In genomic region chr10:125317317-125317716, GRCm38 (mm10) we compare ENCODE assay signal across 10 mouse cellular contexts.
DNase-seq lines count a peak whose midpoint lies in the region; ATAC-seq and TF ChIP-seq lines count a peak whose summit lies in the region.
"Had no signal": no experiment of that assay in that cellular context is flagged by ENCODE, and none has a peak within 500 bp of the region (broad histone marks: within the 10 kb centered on the region; RNA-seq: fewer than 3 reads in every experiment).

No protein-coding gene starts in this region.

- peak; percentile 3 for DNase-seq in CD4-positive, CD25-positive, alpha-beta regulatory T cell, adult 2 months (ENCODE audit: low read depth, low spot score)
- peak; percentile 63 for DNase-seq in kidney, postnatal 0 days (ENCODE audit: low spot score)
- no peak for DNase-seq in kidney, postnatal 25 days
- peak; percentile 19 to 23 for DNase-seq in B cell, adult 2 months
- peak; percentile 70 for DNase-seq in lung, embryonic 14.5 days
- no peak for DNase-seq in urinary bladder, adult 18-20 months (ENCODE audit: low spot score in 2 of 2)
- no peak for DNase-seq in cerebellum, adult 11-12 months

- no peak for ATAC-seq in CD4-positive, CD25-positive, alpha-beta regulatory T cell, adult 4 months
- ATAC-seq in kidney, postnatal 0 days (replicated peaks; ENCODE audit: low FRiP score, low read depth), result no peak
- ATAC-seq in lung, embryonic 14.5 days (ENCODE audit: insufficient read depth), result peak; percentile 50; the same call in 1 of the 2 replicates

- H3K27me3 ChIP-seq in kidney, postnatal 0 days (ENCODE audit: insufficient read depth, low read length), result no peaks in the 10 kb centered on the region
- no peaks in the 10 kb centered on the region for H3K27me3 ChIP-seq in lung, embryonic 14.5 days (ENCODE audit: insufficient read depth, low read length)
- H3K27me3 ChIP-seq: hindbrain, embryonic 15.5 days had no signal

- H3K9ac ChIP-seq in kidney, postnatal 0 days (ENCODE audit: low read depth, low read length), result no peak overlapping the region
- H3K9ac ChIP-seq in lung, embryonic 14.5 days, result no peak overlapping the region
- H3K9ac ChIP-seq: hindbrain, embryonic 15.5 days had no signal

- H3K9me3 ChIP-seq in kidney, postnatal 0 days (replicated peaks; ENCODE audit: low read length), result no peaks in the 10 kb centered on the region
- no peaks in the 10 kb centered on the region for H3K9me3 ChIP-seq in lung, embryonic 14.5 days (ENCODE audit: low read depth, low read length)
- H3K9me3 ChIP-seq: hindbrain, embryonic 15.5 days had no signal

- no peak overlapping the region for H3K27ac ChIP-seq in kidney, postnatal 0 days
- no peak overlapping the region for H3K27ac ChIP-seq in lung, embryonic 14.5 days (ENCODE audit: low read depth)
- H3K27ac ChIP-seq: hindbrain, embryonic 15.5 days had no signal

- H3K4me3 ChIP-seq in kidney, postnatal 0 days (replicated peaks; ENCODE audit: low read depth, low read length), result no peak overlapping the region
- no peak overlapping the region for H3K4me3 ChIP-seq in lung, embryonic 14.5 days (ENCODE audit: low read depth, low read length)
- H3K4me3 ChIP-seq: hindbrain, embryonic 15.5 days; myocyte had no signal

- H3K4me2 ChIP-seq in kidney, postnatal 0 days (ENCODE audit: low read length), result no peak overlapping the region
- no peak overlapping the region for H3K4me2 ChIP-seq in lung, embryonic 14.5 days
- H3K4me2 ChIP-seq: hindbrain, embryonic 15.5 days had no signal

- WGBS in kidney, postnatal 0 days, result 36% methylated on average over 6 of the region's 6 CpGs
- WGBS in lung, embryonic 14.5 days, result 31% methylated on average over 6 of the region's 6 CpGs

- no peaks in the 10 kb centered on the region for H3K36me3 ChIP-seq in kidney, postnatal 0 days (ENCODE audit: insufficient read depth, low read length)
- no peaks in the 10 kb centered on the region for H3K36me3 ChIP-seq in lung, embryonic 14.5 days (ENCODE audit: insufficient read depth)
- H3K36me3 ChIP-seq: hindbrain, embryonic 15.5 days had no signal

- H3K4me1 ChIP-seq in kidney, postnatal 0 days (replicated peaks; ENCODE audit: insufficient read depth, low read length), result no peaks in the 10 kb centered on the region
- H3K4me1 ChIP-seq in lung, embryonic 14.5 days (ENCODE audit: insufficient read depth), result no peaks in the 10 kb centered on the region
- H3K4me1 ChIP-seq: hindbrain, embryonic 15.5 days had no signal

- peak; percentile 38; the same call in 1 of the 2 replicates for TF ChIP-seq CTCF in kidney, postnatal 0 days (IDR thresholded peaks at IDR 0.05; ENCODE audit: low read depth)
- peak; percentile 53 for TF ChIP-seq CTCF in lung, embryonic 14.5 days (IDR thresholded peaks at IDR 0.05; ENCODE audit: low read depth)

Comparison
In these comparisons a context has a peak if more than half of its experiments do, and no peak if none do; other contexts are left out.
1. DNase-seq: peak in CD4-positive, CD25-positive, alpha-beta regulatory T cell, adult 2 months (single experiment), kidney, postnatal 0 days (single experiment), B cell, adult 2 months (2 of 2) and lung, embryonic 14.5 days (single experiment); none in kidney, postnatal 25 days (0 of 2), urinary bladder, adult 18-20 months (0 of 2) and cerebellum, adult 11-12 months (single experiment).